Mouse (Mus musculus) kidney, postnatal 36 days (tissue): ENCODE measurements around the gene Apcs.
A peak's percentile ranks its signal among the peaks of the same experiment; 100 is the strongest.

Experiments
- DNase-seq, 2 experiments: peaks; one replicate each; pipeline ENCODE4 v3.0.0; 2021 to 2022; ENCODE audit warnings: mixed read lengths in 2 of 2

The Apcs gene

GRCm38 (mm10) chr1:172894777-172895357, at the start of gene Apcs:
Apcs (minus strand) TSS chr1:172895041.
- peak; percentile 20 to 25 for DNase-seq

DNA sequence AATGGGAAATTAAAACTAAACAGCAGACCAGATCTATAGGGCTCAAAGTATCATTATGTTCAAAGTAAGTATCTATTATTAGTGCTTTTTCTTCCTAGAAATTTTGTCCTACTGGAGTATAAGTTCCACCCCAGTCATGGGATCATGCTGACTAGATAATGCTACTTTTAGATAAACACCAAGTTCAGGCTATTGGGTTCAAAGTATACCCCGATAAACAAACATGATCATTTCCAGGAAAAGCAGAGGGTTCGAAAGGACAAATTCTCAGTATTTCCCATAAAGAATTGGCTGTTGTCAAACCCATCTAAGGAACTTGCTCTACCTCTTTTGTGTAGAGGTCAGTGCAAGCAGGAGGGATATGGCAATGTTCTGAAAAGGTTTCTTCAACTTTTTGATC, 37.4 kb upstream of the Apcs start:
- DNase-seq, result no peak

DNA sequence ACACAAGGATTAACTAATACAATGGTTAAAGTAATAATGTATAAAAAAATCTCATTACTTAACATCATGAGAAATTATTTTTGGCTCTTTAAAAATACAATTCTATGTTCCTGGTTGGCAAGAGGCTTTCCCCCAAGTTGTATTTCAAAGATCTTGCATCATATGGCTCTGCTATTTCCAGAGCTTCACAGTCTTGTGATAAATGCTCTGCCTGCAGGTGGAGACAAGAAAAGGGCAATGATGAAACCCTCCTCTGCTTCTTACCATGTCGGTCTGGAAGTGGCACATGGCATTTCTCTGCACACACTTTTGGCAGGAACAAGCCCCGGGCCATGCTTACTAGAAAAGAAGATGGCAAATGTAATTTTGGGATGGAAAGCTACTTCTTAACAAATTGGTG, 23.6 kb upstream of the Apcs start:
- no peak for DNase-seq

DNA sequence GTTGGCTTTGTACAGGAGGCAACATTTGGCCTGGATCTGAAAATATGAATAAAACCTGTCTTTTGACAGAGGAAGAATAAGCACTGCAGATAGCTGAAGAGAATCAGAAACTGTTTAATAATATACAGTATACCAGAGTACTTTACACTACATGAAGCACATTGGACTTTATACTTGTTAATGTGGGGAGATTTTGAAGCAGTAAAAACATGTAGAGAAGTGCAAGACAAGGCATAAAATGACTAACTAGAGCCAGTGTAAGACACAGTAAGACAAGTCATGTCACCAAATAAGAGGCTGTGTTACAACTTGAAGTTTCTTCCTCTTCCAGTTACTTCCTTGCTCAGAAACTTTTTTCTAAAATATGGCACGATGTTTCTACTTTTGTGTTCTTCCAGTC, 22.3 kb upstream of the Apcs start:
- DNase-seq, result peak in 1 of 2 experiments; percentile 4

- no peak for DNase-seq
Observed at GRCm38 (mm10) chr1:172903313-172903712, 8.5 kb upstream of the Apcs start.

DNA sequence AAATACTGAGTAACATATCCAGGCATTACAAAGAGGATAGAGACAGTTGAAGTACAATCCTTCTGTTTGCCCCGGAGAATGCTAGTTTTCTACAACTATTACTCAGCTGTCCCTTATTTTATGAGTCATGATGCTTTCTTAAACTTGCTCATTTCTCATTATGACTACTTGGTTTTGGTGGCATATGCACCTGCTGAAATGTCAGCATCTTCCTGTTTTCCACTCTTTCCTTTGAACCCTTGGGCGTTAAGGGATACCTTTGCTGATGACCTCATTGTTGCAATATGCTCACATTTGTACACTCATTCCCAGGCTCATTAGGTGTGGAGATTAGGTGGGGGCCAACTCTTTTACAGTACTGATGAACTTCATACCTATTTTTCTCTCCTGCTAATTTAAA, 594 bp upstream of the Apcs start:
- no peak for DNase-seq

DNA sequence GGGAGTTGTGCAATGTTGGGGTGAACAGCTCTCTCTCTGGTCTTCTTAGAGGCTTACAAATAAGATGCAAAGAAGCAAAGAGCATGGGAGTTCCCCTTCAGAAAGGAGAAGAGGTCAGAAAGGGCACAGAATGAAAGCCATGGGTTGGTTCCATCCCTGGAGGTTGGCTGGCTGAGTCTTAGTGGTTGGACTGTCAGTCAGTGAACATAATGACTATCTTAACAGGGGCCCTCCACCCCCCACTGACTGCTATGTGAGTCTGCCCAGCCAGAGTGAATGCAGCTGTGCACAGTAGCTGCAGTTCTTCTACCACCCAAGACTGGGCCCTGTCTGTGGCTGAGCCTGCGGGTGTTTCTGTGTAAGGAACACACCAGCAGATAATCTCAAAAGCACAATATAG, 18.2 kb downstream of the Apcs start:
- DNase-seq, result no peak

DNA sequence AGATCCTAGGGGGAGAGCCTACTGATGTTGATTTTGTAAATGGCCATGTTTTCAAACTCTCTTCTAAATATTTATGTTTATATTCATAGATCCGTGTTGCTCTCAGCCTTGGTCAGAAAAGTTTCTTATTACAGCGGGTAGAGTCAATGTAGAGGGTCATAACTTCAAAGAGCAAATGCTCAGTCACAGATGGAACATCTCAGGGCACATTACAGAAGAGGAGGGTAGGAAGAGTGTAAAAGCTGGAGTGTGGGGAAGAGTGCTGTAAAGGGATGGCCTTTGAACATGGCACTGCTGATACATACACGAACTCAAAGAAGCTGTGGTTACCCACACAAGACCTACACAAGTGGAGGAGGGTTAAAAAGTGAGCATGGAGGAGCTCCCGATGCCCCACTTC, 19.6 kb downstream of the Apcs start:
- no peak for DNase-seq

GRCm38 (mm10) chr1:172848171-172848570, 46.7 kb downstream of the Apcs start:
- no peak for DNase-seq

GRCm38 (mm10) chr1:172847044-172847761, 47.6 kb downstream of the Apcs start:
- no peak for DNase-seq
